Mouse (Mus musculus): ENCODE data around the gene Tnfrsf13b. TPM values are rescaled to one million over a fixed set of nuclear protein-coding genes. Genes with fewer than 3 reads are reported as not detected.

The Tnfrsf13b gene
- total and polyA plus RNA-seq, 3 experiments = 260 to 356 (median 338) TPM

- TF ChIP-seq MEF2A (IDR thresholded peaks at IDR 0.05; ENCODE audit: borderline replicate concordance, low read depth, low read length) (peak; percentile 68; the same call in 1 of the 2 replicates), IRF4 (IDR thresholded peaks at IDR 0.05; ENCODE audit: low read depth, low read length) (peak; percentile 65), JUN (IDR thresholded peaks at IDR 0.05; ENCODE audit: insufficient read depth, low read depth, low read length) (peak; percentile 31; the same call in 1 of the 2 replicates), SMC3 (IDR thresholded peaks at IDR 0.05; ENCODE audit: low read depth, low read length) (peak; percentile 100), CTCF (conservative IDR thresholded peaks at IDR 0.05 in 1 of 2, IDR thresholded peaks at IDR 0.05 in 1 of 2; ENCODE audit: low read depth in 2 of 2, low read length in 2 of 2) (peak; percentile 99), BHLHE40 (IDR thresholded peaks at IDR 0.05; ENCODE audit: low read depth, low read length) (peak; percentile 72), ZKSCAN1 (IDR thresholded peaks at IDR 0.05; ENCODE audit: borderline replicate concordance, low read depth, low read length) (no peak), SIN3A (IDR thresholded peaks at IDR 0.05; ENCODE audit: low read length) (peak; percentile 76), EP300 (IDR thresholded peaks at IDR 0.05; ENCODE audit: low read length) (peak; percentile 4; the same call in 1 of the 2 replicates), CHD1 (IDR thresholded peaks at IDR 0.05; ENCODE audit: low read depth, low read length) (no peak)
These were observed 22.2 kb upstream of the Tnfrsf13b start (continued) for GRCm38 (mm10) chr11:61104241-61104901.

GRCm38 (mm10) chr11:61108911-61109361 is 17.6 kb upstream of the Tnfrsf13b start:
- Histone ChIP-seq H3K4me1 (ENCODE audit: control insufficient read depth in 1 of 2, insufficient read depth in 2 of 2) (peaks cover 59 to 95% of the 10 kb centered on the region in 2 experiments), H3K4me3 (replicated peaks in 1 of 3; ENCODE audit: low read depth in 2 of 3, low read length in 2 of 3, poor library complexity in 1 of 3) (peak overlapping the region in 2 of 3 experiments; percentile 0 to 28), H3K79me2 (replicated peaks; ENCODE audit: control insufficient read depth, extremely low read depth, insufficient read depth, poor library complexity, severe bottlenecking) (no peaks in the 10 kb centered on the region), H3K27me3 (replicated peaks) (peaks cover 2% of the 10 kb centered on the region), H3K9ac (ENCODE audit: insufficient read depth, low read depth) (peak overlapping the region; percentile 6), H3K4me2 (ENCODE audit: insufficient read depth, low read depth, poor library complexity, severe bottlenecking) (peak overlapping the region; percentile 60), H3K9me3 (replicated peaks; ENCODE audit: low read length) (no peaks in the 10 kb centered on the region), H3K27ac (ENCODE audit: insufficient read depth, low read depth) (peak overlapping the region; percentile 82), H3K36me3 (replicated peaks in 1 of 2; ENCODE audit: control insufficient read depth in 1 of 2, insufficient read depth in 1 of 2, low read length in 1 of 2) (no peaks in the 10 kb centered on the region)
- in situ Hi-C loops (cut with MboI; ENCODE audit: low pct_ligation_motif_present, low pct_unique_long_range_greater_than_20kb, low sequenced_read_pairs) (loop anchor here (5.0 kb wide), 2 partner anchors 33 to 303 kb away; no protein-coding TSS in a partner anchor), dilution Hi-C loops (cut with MboI; ENCODE audit: extremely low pct_ligation_motif_present, extremely low pct_unique_long_range_greater_than_20kb, low sequenced_read_pairs) (no loop called here)
- DNase-seq (ENCODE audit: extremely low read depth) = peak; percentile 95
- TF ChIP-seq IRF4 (IDR thresholded peaks at IDR 0.05; ENCODE audit: low read depth, low read length) = peak; percentile 100
- peak; percentile 52; the same call in 1 of the 2 replicates for TF ChIP-seq HCFC1 (IDR thresholded peaks at IDR 0.05; ENCODE audit: low read depth, low read length)
- TF ChIP-seq NELFE (IDR thresholded peaks at IDR 0.05; ENCODE audit: low read depth, low read length) = no peak; the same call in 1 of the 2 replicates
- peak; percentile 100 for TF ChIP-seq MEF2A (IDR thresholded peaks at IDR 0.05; ENCODE audit: borderline replicate concordance, low read depth, low read length)
- 0 out of 2 replicates have a peak, but pooled peaks have one; percentile 62 for TF ChIP-seq KAT2A (IDR thresholded peaks at IDR 0.05; ENCODE audit: insufficient replicate concordance, low read length)
- peak; percentile 99 for TF ChIP-seq ETS1 (conservative IDR thresholded peaks at IDR 0.05; ENCODE audit: low read depth, low read length)
- peak; percentile 99 for TF ChIP-seq EP300 (IDR thresholded peaks at IDR 0.05; ENCODE audit: low read length)
- TF ChIP-seq UBTF (IDR thresholded peaks at IDR 0.05; ENCODE audit: low read depth, low read length) = no peak
- peak; percentile 80 for TF ChIP-seq SIN3A (IDR thresholded peaks at IDR 0.05; ENCODE audit: low read length)
- peak; percentile 58 for TF ChIP-seq MXI1 (IDR thresholded peaks at IDR 0.05; ENCODE audit: low read depth, low read length)
- no peak for TF ChIP-seq ZKSCAN1 (IDR thresholded peaks at IDR 0.05; ENCODE audit: borderline replicate concordance, low read depth, low read length)
- TF ChIP-seq E2F4 (IDR thresholded peaks at IDR 0.05; ENCODE audit: insufficient replicate concordance, low read depth, low read length) = no peak
- TF ChIP-seq ELF1 (IDR thresholded peaks at IDR 0.05; ENCODE audit: low read depth, low read length) = peak; percentile 51; the same call in 1 of the 2 replicates
- TF ChIP-seq JUN (IDR thresholded peaks at IDR 0.05; ENCODE audit: insufficient read depth, low read depth, low read length) = peak; percentile 83
- TF ChIP-seq MAX (IDR thresholded peaks at IDR 0.05; ENCODE audit: low read length) = peak; percentile 87
- peak; percentile 93 for TF ChIP-seq MAFK (IDR thresholded peaks at IDR 0.05; ENCODE audit: insufficient replicate concordance, low read length)
- peak; percentile 65; the same call in 1 of the 2 replicates for TF ChIP-seq JUND (conservative IDR thresholded peaks at IDR 0.05; ENCODE audit: low read depth, low read length)
- TF ChIP-seq USF2 (conservative IDR thresholded peaks at IDR 0.05; ENCODE audit: low read depth, low read length) = no peak
- peak; percentile 99 for TF ChIP-seq RCOR1 (conservative IDR thresholded peaks at IDR 0.05; ENCODE audit: low read depth, low read length)
- no peak; the same call in 1 of the 2 replicates for TF ChIP-seq SMC3 (IDR thresholded peaks at IDR 0.05; ENCODE audit: low read depth, low read length)
- TF ChIP-seq ZNF384 (IDR thresholded peaks at IDR 0.05; ENCODE audit: low read depth, low read length) = no peak
- no peak; a peak in 1 of 4 replicates for TF ChIP-seq CTCF (conservative IDR thresholded peaks at IDR 0.05 in 1 of 2, IDR thresholded peaks at IDR 0.05 in 1 of 2; ENCODE audit: low read depth in 2 of 2, low read length in 2 of 2)
- no peak for TF ChIP-seq POLR2AphosphoS2 (IDR thresholded peaks at IDR 0.05; ENCODE audit: low read depth, low read length)
- TF ChIP-seq ZMIZ1 (IDR thresholded peaks at IDR 0.05; ENCODE audit: low read depth, low read length) = peak; percentile 76; the same call in 1 of the 2 replicates
- peak; percentile 95 for TF ChIP-seq CHD2 (IDR thresholded peaks at IDR 0.05; ENCODE audit: low read length)
- no peak for TF ChIP-seq GABPA (IDR thresholded peaks at IDR 0.05; ENCODE audit: insufficient replicate concordance, low read depth, low read length)
- TF ChIP-seq RAD21 (IDR thresholded peaks at IDR 0.05; ENCODE audit: low read depth, low read length) = peak; percentile 9
- no peak for TF ChIP-seq TBP (conservative IDR thresholded peaks at IDR 0.05; ENCODE audit: low read depth, low read length)
- no peak for TF ChIP-seq USF1 (IDR thresholded peaks at IDR 0.05; ENCODE audit: low read depth, low read length)
- TF ChIP-seq ZC3H11A (IDR thresholded peaks at IDR 0.05; ENCODE audit: low read depth, low read length) = no peak; the same call in 1 of the 2 replicates
